Mouse (Mus musculus) testis, adult 2 months (tissue): ENCODE results near the gene Armc3.

Experiments
- CTCF ChIP-seq: fragments of 200-500 bp; IDR thresholded peaks from 2 replicates; pipeline ENCODE4 v1.5.1; 2012; ENCODE audit warnings: low read depth, mild to moderate bottlenecking, inconsistent platforms, low read length, moderate library complexity; ENCODE audit not compliant: control insufficient read depth, insufficient read depth, insufficient replicate concordance
- POLR2A ChIP-seq: fragments of 200-500 bp; IDR thresholded peaks from 2 replicates; pipeline ENCODE4 v1.6.1; 2012; ENCODE audit warnings: low read depth, mild to moderate bottlenecking, inconsistent platforms, low read length, moderate library complexity; ENCODE audit not compliant: control insufficient read depth

DNA sequence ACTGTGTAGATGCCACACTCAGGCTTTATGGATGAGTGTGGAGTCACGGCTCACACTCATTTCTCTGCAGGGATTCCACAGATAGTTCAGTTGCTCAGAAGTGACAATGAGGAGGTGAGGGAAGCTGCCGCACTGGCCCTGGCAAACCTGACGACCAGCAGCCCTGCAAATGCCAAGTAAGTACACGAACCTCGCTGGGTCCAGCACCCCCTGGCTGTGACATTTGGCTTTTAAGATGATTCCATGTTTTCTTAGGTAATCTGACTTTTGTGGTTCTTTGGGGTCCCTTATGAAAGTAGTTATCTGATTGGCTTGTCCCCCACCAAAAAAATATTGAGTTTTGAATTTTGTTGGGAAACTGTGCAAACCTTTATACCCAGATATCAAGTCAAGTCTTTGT lies 70.9 kb downstream of the Armc3 start:
- TF ChIP-seq CTCF (no peak), POLR2A (no peak)
